Comparison of ENCODE assay signal across 17 mouse cellular contexts in genomic region chr16:25029548-25029947, GRCm38 (mm10).
"Had no signal": no experiment of that assay in that cellular context is flagged by ENCODE, and none has a peak within 500 bp of the region (broad histone marks: within the 10 kb centered on the region; RNA-seq: fewer than 3 reads in every experiment).

No protein-coding gene starts in this region.

- H3K27me3 ChIP-seq: lung, embryonic 15.5 days; megakaryocyte, embryonic 14.5 days; neural tube, embryonic 12.5 days; stomach, embryonic 15.5 days had no signal

- ATAC-seq: lung, postnatal 0 days; midbrain, embryonic 13.5 days; midbrain, embryonic 15.5 days had no signal

- H3K9ac ChIP-seq: lung, embryonic 15.5 days; midbrain, embryonic 13.5 days; midbrain, embryonic 15.5 days; neural tube, embryonic 12.5 days; stomach, embryonic 15.5 days had no signal

- H3K36me3 ChIP-seq: lung, embryonic 15.5 days; midbrain, embryonic 13.5 days; midbrain, embryonic 15.5 days; neural tube, embryonic 12.5 days; stomach, embryonic 15.5 days had no signal

- DNase-seq: lung, adult 2 months; lung, postnatal 14 days; lung, postnatal 36 days; right cerebral cortex, postnatal 14 days; thymus, adult 2 months; thymus, postnatal 25 days; thymus, postnatal 4 days had no signal

- H3K4me2 ChIP-seq: lung, embryonic 15.5 days; midbrain, embryonic 11.5 days; midbrain, embryonic 13.5 days; midbrain, embryonic 15.5 days; neural tube, embryonic 12.5 days; stomach, embryonic 15.5 days had no signal

- H3K4me3 ChIP-seq: lung, embryonic 15.5 days; megakaryocyte, embryonic 14.5 days; midbrain, embryonic 13.5 days; midbrain, embryonic 15.5 days; neural tube, embryonic 12.5 days; stomach, embryonic 15.5 days had no signal

- H3K9me3 ChIP-seq: lung, embryonic 15.5 days; midbrain, embryonic 13.5 days; midbrain, embryonic 15.5 days; neural tube, embryonic 12.5 days; stomach, embryonic 15.5 days had no signal

- H3K4me1 ChIP-seq: midbrain, embryonic 13.5 days; midbrain, embryonic 15.5 days; neural tube, embryonic 12.5 days; stomach, embryonic 15.5 days had no signal

- H3K27ac ChIP-seq: lung, embryonic 15.5 days; macrophage; midbrain, embryonic 13.5 days; midbrain, embryonic 15.5 days; neural tube, embryonic 12.5 days; stomach, embryonic 15.5 days; stomach, postnatal 0 days had no signal
